Mouse (Mus musculus): ENCODE results near the gene Mfsd12. TPM values are rescaled to one million over a fixed set of nuclear protein-coding genes. Genes with fewer than 3 reads are reported as not detected.

Gene Mfsd12
- polyA plus RNA-seq, 1 experiment from 2014 or later: 13.7 TPM

GRCm38 (mm10) chr10:81326858-81327257, 30.4 kb upstream of the Mfsd12 start:
- WGBS: 67% methylated on average over 6 of the region's 6 CpGs
- Histone ChIP-seq H3K27ac (ENCODE audit: low read length) (peak overlapping the region; percentile 72), H3K9me3 (ENCODE audit: control insufficient read depth, low read length) (no peaks in the 10 kb centered on the region), H3K9ac (ENCODE audit: low read length) (no peak overlapping the region), H3K4me2 (ENCODE audit: low read depth, low read length) (no peak overlapping the region), H3K4me1 (replicated peaks; ENCODE audit: control insufficient read depth, insufficient read depth, low read length) (peaks cover 41% of the 10 kb centered on the region), H3K27me3 (ENCODE audit: control insufficient read depth, insufficient read depth, low read depth, low read length) (no peaks in the 10 kb centered on the region), H3K4me3 (ENCODE audit: low read length) (no peak overlapping the region), H3K36me3 (ENCODE audit: control insufficient read depth, insufficient read depth, low read length) (peaks cover 46% of the 10 kb centered on the region)
- ATAC-seq (ENCODE audit: low read depth): peak; percentile 24

- 24% methylated on average over 2 of the region's 2 CpGs for WGBS
- peaks cover 34% of the 10 kb centered on the region for H3K4me1 ChIP-seq (replicated peaks; ENCODE audit: control insufficient read depth, insufficient read depth, low read length)
- H3K27me3 ChIP-seq (ENCODE audit: control insufficient read depth, insufficient read depth, low read depth, low read length): peaks cover 4% of the 10 kb centered on the region
- peak overlapping the region; percentile 94 for H3K27ac ChIP-seq (ENCODE audit: low read length)
- H3K4me2 ChIP-seq (ENCODE audit: low read depth, low read length): peak overlapping the region; percentile 37
- H3K36me3 ChIP-seq (ENCODE audit: control insufficient read depth, insufficient read depth, low read length): peaks cover 40% of the 10 kb centered on the region
- no peak for ATAC-seq (ENCODE audit: low read depth)
- H3K9me3 ChIP-seq (ENCODE audit: control insufficient read depth, low read length): no peaks in the 10 kb centered on the region
- peak overlapping the region; percentile 40; the same call in 1 of the 2 replicates for H3K9ac ChIP-seq (ENCODE audit: low read length)
- 0 out of 2 replicates have a peak overlapping the region, but pooled peaks have one; percentile 33 for H3K4me3 ChIP-seq (ENCODE audit: low read length)
Observed at GRCm38 (mm10) chr10:81327959-81328358, 29.3 kb upstream of the Mfsd12 start.

- H3K4me2 ChIP-seq (ENCODE audit: low read depth, low read length): peak within 1 kb of the TSS; percentile 37
- peak within 1 kb of the TSS; percentile 33 for H3K4me3 ChIP-seq (ENCODE audit: low read length)
- WGBS: 7% methylated on average over 10 of the region's 10 CpGs
- H3K9ac ChIP-seq (ENCODE audit: low read length): peak within 1 kb of the TSS; percentile 52
- peak; percentile 53 for ATAC-seq (ENCODE audit: low read depth)
- H3K9me3 ChIP-seq (ENCODE audit: control insufficient read depth, low read length): no peaks in the 10 kb centered on the region
- H3K27ac ChIP-seq (ENCODE audit: low read length): peak within 1 kb of the TSS; percentile 94
- H3K36me3 ChIP-seq (ENCODE audit: control insufficient read depth, insufficient read depth, low read length): peaks cover 36% of the 10 kb centered on the region
- H3K4me1 ChIP-seq (replicated peaks; ENCODE audit: control insufficient read depth, insufficient read depth, low read length): peaks cover 34% of the 10 kb centered on the region
- peaks cover 5% of the 10 kb centered on the region for H3K27me3 ChIP-seq (ENCODE audit: control insufficient read depth, insufficient read depth, low read depth, low read length)
Observed at GRCm38 (mm10) chr10:81328386-81328785, 28.9 kb upstream of the Mfsd12 start, which contains the start of gene Tbxa2r. Gene Tbxa2r (plus strand): TSS chr10:81328731.

GRCm38 (mm10) chr10:81329194-81329975, 27.9 kb upstream of the Mfsd12 start:
- Histone ChIP-seq H3K9ac (ENCODE audit: low read length) (peak overlapping the region; percentile 52), H3K9me3 (ENCODE audit: control insufficient read depth, low read length) (no peaks in the 10 kb centered on the region), H3K4me2 (ENCODE audit: low read depth, low read length) (peak overlapping the region; percentile 37), H3K27ac (ENCODE audit: low read length) (peak overlapping the region; percentile 94), H3K36me3 (ENCODE audit: control insufficient read depth, insufficient read depth, low read length) (peaks cover 27% of the 10 kb centered on the region), H3K4me3 (ENCODE audit: low read length) (peak overlapping the region; percentile 33), H3K27me3 (ENCODE audit: control insufficient read depth, insufficient read depth, low read depth, low read length) (peaks cover 5% of the 10 kb centered on the region), H3K4me1 (replicated peaks; ENCODE audit: control insufficient read depth, insufficient read depth, low read length) (peaks cover 35% of the 10 kb centered on the region)
- 45% methylated on average over 10 of the region's 10 CpGs for WGBS
- peak; percentile 85 for ATAC-seq (ENCODE audit: low read depth)

GRCm38 (mm10) chr10:81330007-81330406, 27.3 kb upstream of the Mfsd12 start:
- peak overlapping the region; percentile 94 for H3K27ac ChIP-seq (ENCODE audit: low read length)
- peaks cover 20% of the 10 kb centered on the region for H3K36me3 ChIP-seq (ENCODE audit: control insufficient read depth, insufficient read depth, low read length)
- no peaks in the 10 kb centered on the region for H3K9me3 ChIP-seq (ENCODE audit: control insufficient read depth, low read length)
- ATAC-seq (ENCODE audit: low read depth): peak; percentile 2
- WGBS: 41% methylated on average over 4 of the region's 4 CpGs
- H3K27me3 ChIP-seq (ENCODE audit: control insufficient read depth, insufficient read depth, low read depth, low read length): peaks cover 5% of the 10 kb centered on the region
- peak overlapping the region; percentile 37 for H3K4me2 ChIP-seq (ENCODE audit: low read depth, low read length)
- peak overlapping the region; percentile 8; the same call in 1 of the 2 replicates for H3K4me3 ChIP-seq (ENCODE audit: low read length)
- peaks cover 42% of the 10 kb centered on the region for H3K4me1 ChIP-seq (replicated peaks; ENCODE audit: control insufficient read depth, insufficient read depth, low read length)
- peak overlapping the region; percentile 52 for H3K9ac ChIP-seq (ENCODE audit: low read length)

- peak overlapping the region; percentile 31; the same call in 1 of the 2 replicates for H3K9ac ChIP-seq (ENCODE audit: low read length)
- H3K36me3 ChIP-seq (ENCODE audit: control insufficient read depth, insufficient read depth, low read length): no peaks in the 10 kb centered on the region
- H3K27me3 ChIP-seq (ENCODE audit: control insufficient read depth, insufficient read depth, low read depth, low read length): peaks cover 5% of the 10 kb centered on the region
- WGBS: 29% methylated on average over 29 of the region's 29 CpGs
- no peak overlapping the region for H3K27ac ChIP-seq (ENCODE audit: low read length)
- ATAC-seq (ENCODE audit: low read depth): no peak
- 0 out of 2 replicates have a peak overlapping the region, but pooled peaks have one; percentile 14 for H3K4me2 ChIP-seq (ENCODE audit: low read depth, low read length)
- H3K4me3 ChIP-seq (ENCODE audit: low read length): no peak overlapping the region
- H3K9me3 ChIP-seq (ENCODE audit: control insufficient read depth, low read length): no peaks in the 10 kb centered on the region
- peaks cover 52% of the 10 kb centered on the region for H3K4me1 ChIP-seq (replicated peaks; ENCODE audit: control insufficient read depth, insufficient read depth, low read length)
Observed at GRCm38 (mm10) chr10:81332277-81332676, 25.0 kb upstream of the Mfsd12 start.

- no peak overlapping the region for H3K4me2 ChIP-seq (ENCODE audit: low read depth, low read length)
- peak overlapping the region; percentile 97 for H3K27ac ChIP-seq (ENCODE audit: low read length)
- no peak overlapping the region for H3K4me3 ChIP-seq (ENCODE audit: low read length)
- no peaks in the 10 kb centered on the region for H3K36me3 ChIP-seq (ENCODE audit: control insufficient read depth, insufficient read depth, low read length)
- H3K27me3 ChIP-seq (ENCODE audit: control insufficient read depth, insufficient read depth, low read depth, low read length): peaks cover 5% of the 10 kb centered on the region
- H3K9ac ChIP-seq (ENCODE audit: low read length): peak overlapping the region; percentile 58
- 76% methylated on average over 11 of the region's 11 CpGs for WGBS
- no peaks in the 10 kb centered on the region for H3K9me3 ChIP-seq (ENCODE audit: control insufficient read depth, low read length)
- no peak for ATAC-seq (ENCODE audit: low read depth)
- peaks cover 35% of the 10 kb centered on the region for H3K4me1 ChIP-seq (replicated peaks; ENCODE audit: control insufficient read depth, insufficient read depth, low read length)
Observed at GRCm38 (mm10) chr10:81334324-81334723, 23.0 kb upstream of the Mfsd12 start.

- H3K4me1 ChIP-seq (replicated peaks; ENCODE audit: control insufficient read depth, insufficient read depth, low read length): peaks cover 24% of the 10 kb centered on the region
- no peaks in the 10 kb centered on the region for H3K9me3 ChIP-seq (ENCODE audit: control insufficient read depth, low read length)
- H3K9ac ChIP-seq (ENCODE audit: low read length): peak overlapping the region; percentile 58
- H3K27ac ChIP-seq (ENCODE audit: low read length): peak overlapping the region; percentile 97
- H3K4me2 ChIP-seq (ENCODE audit: low read depth, low read length): peak overlapping the region; percentile 43
- WGBS: 33% methylated on average over 17 of the region's 19 CpGs
- H3K4me3 ChIP-seq (ENCODE audit: low read length): no peak overlapping the region
- peak; percentile 80 for ATAC-seq (ENCODE audit: low read depth)
- H3K36me3 ChIP-seq (ENCODE audit: control insufficient read depth, insufficient read depth, low read length): no peaks in the 10 kb centered on the region
- peaks cover 5% of the 10 kb centered on the region for H3K27me3 ChIP-seq (ENCODE audit: control insufficient read depth, insufficient read depth, low read depth, low read length)
Observed at GRCm38 (mm10) chr10:81335393-81336340, 21.6 kb upstream of the Mfsd12 start.
